Mouse (Mus musculus) stomach, postnatal 0 days (tissue): Measurements from ENCODE around the gene Pip5k1b.

Experiments used
- CTCF ChIP-seq: IDR thresholded peaks from 2 replicates; pipeline ENCODE4 v1.5.1; 2016; ENCODE audit warnings: antibody characterized with exemption, low read depth, mild to moderate bottlenecking, moderate library complexity
- EP300 ChIP-seq: optimal IDR thresholded peaks from 2 replicates; pipeline ENCODE3; 2016; ENCODE audit warnings: antibody characterized with exemption

DNA sequence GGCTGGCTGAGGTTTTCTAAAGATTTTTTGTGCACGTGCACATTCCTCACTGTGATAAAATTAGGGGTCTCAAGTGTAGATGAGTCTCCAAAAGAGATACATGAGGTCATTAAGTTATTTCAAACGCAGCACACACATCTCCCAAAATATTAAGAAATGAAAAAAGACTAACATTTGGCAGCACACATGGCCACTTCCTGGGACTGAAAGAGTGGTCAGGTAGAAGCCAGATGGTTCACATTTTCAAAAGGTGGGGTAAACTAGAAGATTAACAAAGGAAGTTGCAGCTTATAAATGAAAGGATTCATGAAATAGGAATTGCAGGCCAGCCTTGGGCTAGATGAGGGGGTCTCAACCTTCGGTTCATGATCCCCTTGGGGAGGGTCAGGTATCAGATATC is 19.4 kb downstream of the Pip5k1b start:
- TF ChIP-seq CTCF = no peak
- TF ChIP-seq EP300 = no peak
